Mouse (Mus musculus): ENCODE results near the gene Naa35.

DNA sequence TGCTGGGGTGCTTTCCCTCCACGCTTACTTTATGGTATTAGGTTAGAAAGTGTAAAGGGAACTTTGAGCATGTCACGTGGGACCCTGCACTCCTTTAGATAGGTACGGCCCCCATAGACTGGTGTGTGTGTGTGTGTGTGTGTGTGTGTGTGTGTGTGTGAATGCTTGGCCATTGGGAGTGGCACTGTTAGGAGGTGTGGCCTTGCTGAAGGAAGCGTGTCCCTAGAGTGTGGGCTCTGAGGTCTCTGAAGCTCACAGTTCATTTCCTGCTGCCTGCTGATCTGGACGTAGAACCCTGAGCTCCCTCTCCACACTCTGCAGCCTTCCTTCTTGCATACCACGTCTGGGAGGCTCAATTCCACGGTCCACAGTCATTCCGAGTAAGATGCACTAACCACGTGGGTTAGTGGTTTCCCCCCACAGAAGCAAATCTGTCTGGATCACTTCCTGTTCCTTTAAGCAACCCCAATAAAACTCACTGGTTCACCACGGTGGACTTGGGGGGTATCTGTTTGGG lies 71.3 kb downstream of the Naa35 start:
- no peak for TF ChIP-seq CTCF (IDR thresholded peaks at IDR 0.05; ENCODE audit: insufficient read depth, low read length)
- TF ChIP-seq POLR2A (IDR thresholded peaks at IDR 0.05; ENCODE audit: borderline replicate concordance, extremely low read depth, low read depth, low read length) = 0 out of 2 replicates have a peak, but pooled peaks have one; percentile 27

All from lung, adult 2 months (tissue).